Comparison of ENCODE assay signal across 23 mouse cellular contexts in genomic region chr13:101712099-101712498, GRCm38 (mm10). TPM values are rescaled to one million over a fixed set of nuclear protein-coding genes. Genes with fewer than 3 reads are reported as not detected.
DNase-seq lines count a peak whose midpoint lies in the region; ATAC-seq lines count a peak whose summit lies in the region.
"Had no signal": no experiment of that assay in that cellular context is flagged by ENCODE, and none has a peak within 500 bp of the region (broad histone marks: within the 10 kb centered on the region; RNA-seq: fewer than 3 reads in every experiment).

No protein-coding gene starts in this region.

- H3K4me1 ChIP-seq in limb, embryonic 10.5 days, result no peaks in the 10 kb centered on the region
- H3K4me1 ChIP-seq: forebrain, embryonic 15.5 days; midbrain, embryonic 12.5 days; neural tube, embryonic 15.5 days had no signal

- WGBS in limb, embryonic 10.5 days, result 94% methylated on average over 9 of the region's 9 CpGs

- intact Hi-C loops in heart, postnatal 25 days (cut with DNase I), result no loop called here

- H3K9me3 ChIP-seq in limb, embryonic 10.5 days (replicated peaks), result no peaks in the 10 kb centered on the region
- H3K9me3 ChIP-seq: forebrain, embryonic 15.5 days; midbrain, embryonic 12.5 days; neural tube, embryonic 15.5 days had no signal

- no peak overlapping the region for H3K4me3 ChIP-seq in limb, embryonic 10.5 days
- H3K4me3 ChIP-seq: erythroblast, embryonic 14.5 days; forebrain, embryonic 15.5 days; heart, adult 2 months; midbrain, embryonic 12.5 days; neural tube, embryonic 15.5 days had no signal

- H3K27ac ChIP-seq in limb, embryonic 10.5 days, result no peak overlapping the region
- H3K27ac ChIP-seq: forebrain, embryonic 15.5 days; heart, adult 2 months; hindbrain, embryonic 14.5 days; kidney, postnatal 0 days; midbrain, embryonic 12.5 days; neural tube, embryonic 15.5 days had no signal

- H3K36me3 ChIP-seq in limb, embryonic 10.5 days, result 0 out of 2 replicates have a peak, but pooled peaks cover 2% of the 10 kb centered on the region
- H3K36me3 ChIP-seq: forebrain, embryonic 15.5 days had no signal

- peaks cover 1% of the 10 kb centered on the region; the same call in 1 of the 2 replicates for H3K27me3 ChIP-seq in limb, embryonic 10.5 days (ENCODE audit: low read depth, poor library complexity, severe bottlenecking)
- H3K27me3 ChIP-seq: forebrain, embryonic 15.5 days; midbrain, embryonic 12.5 days; neural tube, embryonic 15.5 days had no signal

- ATAC-seq in frontal cortex, adult (ENCODE audit: low TSS enrichment), result peak; percentile 22; the same call in 1 of the 2 replicates
- ATAC-seq in CD4-positive, CD25-positive, alpha-beta regulatory T cell, adult 4 months, result peak; percentile 18
- peak; percentile 50 for ATAC-seq in granulocyte monocyte progenitor cell, adult 5-6 weeks (replicated peaks; ENCODE audit: poor library complexity, severe bottlenecking)
- ATAC-seq: forebrain, embryonic 15.5 days; intestine, embryonic 16.5 days had no signal

- no peak for DNase-seq in frontal cortex, postnatal 36 days (ENCODE audit: low spot score in 2 of 2)
- peak; percentile 48 for DNase-seq in 3T3-L1 (ENCODE audit: low read depth, low spot score)
- DNase-seq in right cerebral cortex, postnatal 25 days, result no peak
- no peak for DNase-seq in limb, embryonic 10.5 days (ENCODE audit: low spot score)
- DNase-seq in heart, postnatal 25 days (ENCODE audit: low spot score), result no peak
- DNase-seq: cerebellum, postnatal 10 days; embryo, embryonic 11 days; heart, adult 2 months; heart, postnatal 10 days; lung, embryonic 14.5 days; lung, postnatal 4 days; retina, postnatal 1 day; thymus, adult 2 months had no signal

RNA-seq across cellular contexts. Expression of gene Pik3r1, which starts 55.9 kb away (rescaled TPM):
- 100 to 1,000 TPM in 1 of 2 experiments, 10 to 100 TPM in 1; 83.2 to 105 TPM for polyA plus RNA-seq in CD4-positive, CD25-positive, alpha-beta regulatory T cell, adult 4 months (2017; shearing (Covaris generic))
- 62.1 and 70.9 TPM in 2 replicates for total RNA-seq in granulocyte monocyte progenitor cell, adult 5-6 weeks (2014; fragmentation: Nextera tagmentation)
- total RNA-seq in granulocyte monocyte progenitor cell, adult 5-6 weeks (2017), result 84.2 and 102 TPM in 2 replicates
- polyA plus RNA-seq in limb, embryonic 10.5 days (2016; fragmentation: Nextera tagmentation; extraction: Ambion mirVana), result 9.8 and 13.9 TPM in 2 replicates
- 100 to 1,000 TPM in 1 of 2 experiments, 10 to 100 TPM in 1; 93.6 to 111 TPM for total RNA-seq in heart, postnatal 25 days (2021)
